ENCODE assay signal across 17 mouse cellular contexts in the genomic region with DNA sequence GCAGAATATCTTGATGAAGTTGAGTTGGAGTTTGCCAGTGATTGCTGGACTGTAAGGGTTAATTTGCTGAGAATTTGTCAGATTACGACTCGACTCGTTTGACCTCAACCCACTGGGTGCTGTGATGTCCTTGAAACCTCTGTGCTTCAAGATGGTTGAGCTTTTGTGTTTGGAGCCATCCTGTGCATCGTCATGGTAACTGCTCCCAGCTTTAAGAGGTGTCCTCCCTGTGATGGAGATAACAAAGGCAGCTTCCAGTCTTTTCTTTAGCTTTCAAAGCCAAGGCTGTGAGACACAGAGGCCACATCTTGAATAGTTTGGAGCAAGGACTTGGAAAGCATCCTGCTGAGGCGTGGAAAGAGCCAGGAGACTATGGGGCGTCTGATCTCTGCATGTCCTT. TPM values are rescaled to one million over a fixed set of nuclear protein-coding genes. Genes with fewer than 3 reads are reported as not detected.
"Had no signal": no experiment of that assay in that cellular context is flagged by ENCODE, and none has a peak within 500 bp of the region (broad histone marks: within the 10 kb centered on the region; RNA-seq: fewer than 3 reads in every experiment).

No protein-coding gene starts in this region.

- H3K4me2 ChIP-seq: limb, embryonic 12.5 days; liver, embryonic 13.5 days; lung, embryonic 15.5 days; neural tube, embryonic 15.5 days had no signal

- DNase-seq: kidney, adult 8-10 months; kidney, postnatal 25 days; liver; liver, embryonic 13.5 days; liver, postnatal 0 days; lung, postnatal 14 days; right cerebral cortex, adult 18-20 months; right cerebral cortex, postnatal 25 days; thymus, postnatal 4 days had no signal

- H3K27me3 ChIP-seq: limb, embryonic 12.5 days; liver, embryonic 13.5 days; lung, embryonic 15.5 days; megakaryocyte, embryonic 14.5 days; neural tube, embryonic 15.5 days had no signal

- ATAC-seq: liver, postnatal 0 days had no signal

- H3K27ac ChIP-seq: limb, embryonic 12.5 days; liver, embryonic 13.5 days; lung, embryonic 15.5 days; macrophage; neural tube, embryonic 15.5 days; stomach, postnatal 0 days had no signal

- H3K4me3 ChIP-seq: limb, embryonic 12.5 days; liver, embryonic 13.5 days; lung, embryonic 15.5 days; megakaryocyte, embryonic 14.5 days; myocyte; neural tube, embryonic 15.5 days had no signal

- H3K9ac ChIP-seq: limb, embryonic 12.5 days; liver, embryonic 13.5 days; liver, postnatal 0 days; lung, embryonic 15.5 days; neural tube, embryonic 15.5 days had no signal

- H3K9me3 ChIP-seq: limb, embryonic 12.5 days; liver, embryonic 13.5 days; lung, embryonic 15.5 days; megakaryocyte, embryonic 14.5 days; neural tube, embryonic 15.5 days had no signal

- H3K4me1 ChIP-seq: limb, embryonic 12.5 days had no signal

RNA-seq across cellular contexts. Expression of gene Camkv, which starts 21.7 kb away (rescaled TPM):
- polyA plus RNA-seq: macrophage had no signal

RNA-seq across cellular contexts. Expression of gene Gm20661, which starts 25.7 kb away (rescaled TPM):
- total RNA-seq: left cerebral cortex, postnatal 36 days had no signal
- polyA plus RNA-seq: myocyte had no signal
